Mouse (Mus musculus): ENCODE measurements around the gene Mmp11.

GRCm38 (mm10) chr10:75926396-75926795, 9.9 kb downstream of the Mmp11 start:
- TF ChIP-seq CTCF (IDR thresholded peaks at IDR 0.05; ENCODE audit: low read depth) (no peak), EP300 (optimal IDR thresholded peaks at IDR 0.05) (no peak)
